Mouse (Mus musculus) CH12.LX (cell line): ENCODE measurements around the gene Crybb2. TPM values are rescaled to one million over a fixed set of nuclear protein-coding genes. Genes with fewer than 3 reads are reported as not detected.

Experiments
- DNase-seq: peaks from one replicate; pipeline ENCODE4 v3.0.0-alpha.2; 2013; ENCODE audit errors: extremely low read depth
- H3K27ac ChIP-seq: 2 replicates; pipeline ENCODE4 v1.5.1; 2012; ENCODE audit warnings: low read depth, mild to moderate bottlenecking, control low read depth, moderate library complexity; ENCODE audit not compliant: insufficient read depth
- H3K27me3 ChIP-seq: replicated peaks from 2 replicates; pipeline ENCODE3; 2012; ENCODE audit warnings: inconsistent platforms
- H3K36me3 ChIP-seq, 2 experiments: replicated peaks in 1 of 2; 2 replicates each; pipeline versions ENCODE3 to v1.6.1; 2012; ENCODE audit warnings: inconsistent platforms in 1 of 2, low read length in 1 of 2, mild to moderate bottlenecking in 1 of 2, mixed read lengths in 1 of 2, moderate library complexity in 1 of 2; ENCODE audit not compliant: control insufficient read depth in 1 of 2, insufficient read depth in 1 of 2
- H3K4me1 ChIP-seq, 2 experiments: 2 replicates each; pipeline ENCODE4 v1.6.1; 2012; ENCODE audit warnings: inconsistent platforms in 1 of 2, moderate library complexity in 1 of 2; ENCODE audit not compliant: insufficient read depth in 2 of 2, control insufficient read depth in 1 of 2
- H3K4me2 ChIP-seq: 2 replicates; pipeline ENCODE4 v1.6.1; 2012; ENCODE audit warnings: low read depth, mild to moderate bottlenecking, control low read depth; ENCODE audit not compliant: poor library complexity, insufficient read depth, severe bottlenecking
- H3K4me3 ChIP-seq, 3 experiments: fragments of 150-350 bp in 1 of 3; sonication (generic) in 1 of 3; replicated peaks in 1 of 3; 2 replicates each; pipeline versions ENCODE3 to v1.5.1; 2011 to 2012; ENCODE audit warnings: low read depth in 2 of 3, low read length in 2 of 3, mild to moderate bottlenecking in 2 of 3, moderate library complexity in 2 of 3, control low read depth in 1 of 3, improper control_type of control experiment in 1 of 3, inconsistent platforms in 1 of 3, mixed read lengths in 1 of 3; ENCODE audit not compliant: poor library complexity in 1 of 3
- H3K79me2 ChIP-seq: replicated peaks from 2 replicates; pipeline ENCODE4 v1.6.1; 2012; ENCODE audit warnings: mild to moderate bottlenecking, moderate library complexity; ENCODE audit not compliant: control insufficient read depth, poor library complexity, insufficient read depth, severe bottlenecking; ENCODE audit errors: extremely low read depth
- H3K9ac ChIP-seq: 2 replicates; pipeline ENCODE4 v1.6.1; 2012; ENCODE audit warnings: low read depth, mild to moderate bottlenecking, control low read depth, moderate library complexity; ENCODE audit not compliant: insufficient read depth
- H3K9me3 ChIP-seq: replicated peaks from 2 replicates; pipeline ENCODE3; 2012; ENCODE audit warnings: low read length, inconsistent platforms, mixed read lengths
- BHLHE40 ChIP-seq: IDR thresholded peaks from 2 replicates; pipeline ENCODE4 v1.6.1; 2011; ENCODE audit warnings: mild to moderate bottlenecking, low read depth, low read length, improper control_type of control experiment
- CHD2 ChIP-seq: IDR thresholded peaks from 2 replicates; pipeline ENCODE4 v1.6.1; 2011; ENCODE audit warnings: low read length, improper control_type of control experiment
- CTCF ChIP-seq, 2 experiments: IDR thresholded peaks in 1 of 2; conservative IDR thresholded peaks in 1 of 2; 2 replicates each; pipeline ENCODE4 v1.5.1; 2011 to 2012; ENCODE audit warnings: low read depth in 2 of 2, low read length in 2 of 2, improper control_type of control experiment in 1 of 2, inconsistent platforms in 1 of 2, mild to moderate bottlenecking in 1 of 2, moderate library complexity in 1 of 2
- EP300 ChIP-seq: IDR thresholded peaks from 2 replicates; pipeline ENCODE4 v1.6.1; 2011; ENCODE audit warnings: low read length, improper control_type of control experiment
- ETS1 ChIP-seq: conservative IDR thresholded peaks from 2 replicates; pipeline ENCODE4 v1.6.1; 2012; ENCODE audit warnings: low read depth, mild to moderate bottlenecking, inconsistent platforms, low read length, improper control_type of control experiment, moderate library complexity
- GABPA ChIP-seq: IDR thresholded peaks from 2 replicates; pipeline ENCODE4 v1.6.1; 2012; ENCODE audit warnings: low read depth, low read length, improper control_type of control experiment, inconsistent platforms; ENCODE audit not compliant: insufficient replicate concordance
- HCFC1 ChIP-seq: IDR thresholded peaks from 2 replicates; pipeline ENCODE4 v1.6.1; 2012; ENCODE audit warnings: low read depth, mild to moderate bottlenecking, inconsistent platforms, low read length, improper control_type of control experiment
- JUN ChIP-seq: IDR thresholded peaks from 2 replicates; pipeline ENCODE4 v1.6.1; 2011; ENCODE audit warnings: low read depth, mild to moderate bottlenecking, low read length, improper control_type of control experiment, moderate library complexity; ENCODE audit not compliant: insufficient read depth
- KAT2A ChIP-seq: IDR thresholded peaks from 2 replicates; pipeline ENCODE4 v1.6.1; 2012; ENCODE audit warnings: low read length, improper control_type of control experiment, inconsistent platforms; ENCODE audit not compliant: insufficient replicate concordance
- MAFK ChIP-seq: IDR thresholded peaks from 2 replicates; pipeline ENCODE4 v1.6.1; 2011; ENCODE audit warnings: low read length, improper control_type of control experiment; ENCODE audit not compliant: insufficient replicate concordance
- MEF2A ChIP-seq: IDR thresholded peaks from 2 replicates; pipeline ENCODE4 v1.6.1; 2014; ENCODE audit warnings: low read depth, mild to moderate bottlenecking, inconsistent platforms, low read length, improper control_type of control experiment, borderline replicate concordance
- MXI1 ChIP-seq: IDR thresholded peaks from 2 replicates; pipeline ENCODE4 v1.6.1; 2011; ENCODE audit warnings: mild to moderate bottlenecking, low read depth, low read length, improper control_type of control experiment
- NELFE ChIP-seq: IDR thresholded peaks from 2 replicates; pipeline ENCODE4 v1.6.1; 2011; ENCODE audit warnings: low read depth, low read length, improper control_type of control experiment
- PAX5 ChIP-seq: IDR thresholded peaks from 2 replicates; pipeline ENCODE4 v1.6.1; 2012; ENCODE audit warnings: low read length, inconsistent platforms, mixed read lengths
- POLR2A ChIP-seq: IDR thresholded peaks from 2 replicates; pipeline ENCODE4 v1.6.1; 2011; ENCODE audit warnings: low read depth, mild to moderate bottlenecking, improper control_type of control experiment, low read length
- RCOR1 ChIP-seq: conservative IDR thresholded peaks from 2 replicates; pipeline ENCODE4 v1.6.1; 2012; ENCODE audit warnings: low read depth, mild to moderate bottlenecking, inconsistent platforms, low read length, improper control_type of control experiment
- SIN3A ChIP-seq: IDR thresholded peaks from 2 replicates; pipeline ENCODE4 v1.6.1; 2012; ENCODE audit warnings: low read length, improper control_type of control experiment, inconsistent platforms
- TBP ChIP-seq: conservative IDR thresholded peaks from 2 replicates; pipeline ENCODE4 v1.6.1; 2011; ENCODE audit warnings: low read depth, low read length, improper control_type of control experiment
- TCF12 ChIP-seq: IDR thresholded peaks from 2 replicates; pipeline ENCODE4 v1.6.1; 2014; ENCODE audit warnings: low read depth, mild to moderate bottlenecking, inconsistent platforms, low read length, improper control_type of control experiment
- UBTF ChIP-seq: IDR thresholded peaks from 2 replicates; pipeline ENCODE4 v1.6.1; 2012; ENCODE audit warnings: low read depth, mild to moderate bottlenecking, inconsistent platforms, low read length, improper control_type of control experiment, moderate library complexity
- USF1 ChIP-seq: IDR thresholded peaks from 2 replicates; pipeline ENCODE4 v1.6.1; 2014; ENCODE audit warnings: low read depth, mild to moderate bottlenecking, inconsistent platforms, low read length, improper control_type of control experiment
- USF2 ChIP-seq: conservative IDR thresholded peaks from 2 replicates; pipeline ENCODE4 v1.6.1; 2011; ENCODE audit warnings: low read depth, low read length, improper control_type of control experiment
- ZC3H11A ChIP-seq: IDR thresholded peaks from 2 replicates; pipeline ENCODE4 v1.6.1; 2012; ENCODE audit warnings: low read depth, mild to moderate bottlenecking, inconsistent platforms, low read length, improper control_type of control experiment
- ZMIZ1 ChIP-seq: IDR thresholded peaks from 2 replicates; pipeline ENCODE4 v1.6.1; 2012; ENCODE audit warnings: low read depth, mild to moderate bottlenecking, inconsistent platforms, low read length, improper control_type of control experiment
- ZNF384 ChIP-seq: IDR thresholded peaks from 2 replicates; pipeline ENCODE4 v1.6.1; 2012; ENCODE audit warnings: low read depth, low read length, improper control_type of control experiment, inconsistent platforms
- dilution Hi-C: fragments of 300-500 bp; cut with MboI; formaldehyde crosslinking; loops from 2 replicates; pipeline ENCODE4 v1.14.3; 2020; ENCODE audit warnings: low sequenced_read_pairs; ENCODE audit not compliant: extremely low pct_unique_long_range_greater_than_20kb, extremely low pct_ligation_motif_present
- in situ Hi-C: fragments of 300-500 bp; cut with MboI; formaldehyde crosslinking; loops from 3 replicates; pipeline ENCODE4 v1.14.3; 2019; ENCODE audit warnings: low sequenced_read_pairs, low pct_ligation_motif_present, low pct_unique_long_range_greater_than_20kb, mixed read lengths
- polyA plus RNA-seq: library from polyadenylated mRNA; unstranded; fragments of >175 nt; gene quantifications from 2 replicates; pipeline ENCODE4 v1.2.1, GENCODE M21; 2012; ENCODE audit warnings: low read depth; ENCODE audit not compliant: insufficient read length
- total RNA-seq, 2 experiments: library from RNA; depleted of rRNA; stranded (reverse); fragments of 300-350 nt in 1 of 2; fragments of >200 nt in 1 of 2; gene quantifications; 2 replicates each; pipeline ENCODE4 v1.2.3; 2012 to 2014

Gene Crybb2
- total and polyA plus RNA-seq, 3 experiments, result not detected

- in situ Hi-C loops, result loop anchor here (10.0 kb wide), 2 partner anchors 176 to 616 kb away; no protein-coding TSS in a partner anchor
- TF ChIP-seq MEF2A, result no peak
- no peak for TF ChIP-seq GABPA
- TF ChIP-seq KAT2A, result no peak
- no peak for TF ChIP-seq JUN
- TF ChIP-seq ZNF384, result no peak
- no peak for TF ChIP-seq ZMIZ1
- TF ChIP-seq NELFE, result no peak
- TF ChIP-seq TCF12, result no peak
- no peak for TF ChIP-seq MAFK
- no peak for TF ChIP-seq PAX5
- TF ChIP-seq ZC3H11A, result no peak
- TF ChIP-seq BHLHE40, result no peak
- TF ChIP-seq, all 38 proteins: peak for 0
- no peak for DNase-seq
- no peaks in the 10 kb centered on the region for H3K36me3 ChIP-seq
- H3K27ac ChIP-seq, result no peak overlapping the region
- no peaks in the 10 kb centered on the region for H3K4me1 ChIP-seq
- H3K9me3 ChIP-seq, result peaks cover 2% of the 10 kb centered on the region
- no peak overlapping the region for H3K9ac ChIP-seq
- H3K4me3 ChIP-seq, result no peak overlapping the region
- no peak overlapping the region for H3K4me2 ChIP-seq
- no peaks in the 10 kb centered on the region for H3K79me2 ChIP-seq
- dilution Hi-C loops, result no loop called here
- H3K27me3 ChIP-seq, result peaks cover 19% of the 10 kb centered on the region
These were observed 19.2 kb downstream of the Crybb2 start for GRCm38 (mm10) chr5:113050581-113051185.

GRCm38 (mm10) chr5:113049876-113050275, 20.0 kb downstream of the Crybb2 start:
- in situ Hi-C loops, result loop anchor here (10.0 to 25.0 kb wide), 3 partner anchors 175 to 813 kb away; no protein-coding TSS in a partner anchor
- no peak overlapping the region for H3K9ac ChIP-seq

More at GRCm38 (mm10) chr5:113049876-113050275, 20.0 kb downstream of the Crybb2 start:
- DNase-seq, result no peak
- Histone ChIP-seq H3K4me1 (no peaks in the 10 kb centered on the region), H3K27ac (no peak overlapping the region), H3K27me3 (peaks cover 12% of the 10 kb centered on the region), H3K79me2 (no peaks in the 10 kb centered on the region), H3K4me2 (no peak overlapping the region), H3K4me3 (no peak overlapping the region), H3K36me3 (no peaks in the 10 kb centered on the region), H3K9me3 (peaks cover 6% of the 10 kb centered on the region)
- dilution Hi-C loops, result no loop called here
- TF ChIP-seq ZMIZ1, result no peak
- no peak for TF ChIP-seq SIN3A
- TF ChIP-seq ETS1, result no peak
- TF ChIP-seq CHD2, result no peak
- TF ChIP-seq MEF2A, result no peak
- TF ChIP-seq TBP, result no peak
- no peak for TF ChIP-seq POLR2A
- no peak for TF ChIP-seq MXI1
- no peak for TF ChIP-seq USF2
- no peak for TF ChIP-seq HCFC1
- TF ChIP-seq GABPA, result no peak
- no peak for TF ChIP-seq RCOR1
- no peak for TF ChIP-seq CTCF (conservative IDR thresholded peaks at IDR 0.05 in 1 of 2, IDR thresholded peaks at IDR 0.05 in 1 of 2; ENCODE audit: low read depth in 2 of 2, low read length in 2 of 2)
- no peak for TF ChIP-seq UBTF
- TF ChIP-seq EP300, result no peak
- TF ChIP-seq USF1, result no peak
- TF ChIP-seq NELFE, result no peak
